Mouse (Mus musculus) cerebellum, adult 2 months (tissue): ENCODE data around the gene Smarcc2. TPM values are rescaled to one million over a fixed set of nuclear protein-coding genes. Genes with fewer than 3 reads are reported as not detected.
"Not testable (repeated sequence)": the region's sequence is repeated elsewhere in the genome, so short reads cannot be mapped to it uniquely, and the experiment has no call there.

ENCODE experiments used
- DNase-seq, 2 experiments: peaks; one replicate each; pipeline ENCODE4 v3.0.0; 2021
- H3K27ac ChIP-seq: fragments of 200-500 bp; 2 replicates; pipeline ENCODE4 v1.5.1; 2012; ENCODE audit warnings: low read length, control low read depth, inconsistent platforms; ENCODE audit not compliant: insufficient read depth
- H3K27me3 ChIP-seq: fragments of 200-500 bp; 2 replicates; pipeline ENCODE4 v1.6.1; 2012; ENCODE audit warnings: inconsistent platforms, mild to moderate bottlenecking, low read length, moderate library complexity; ENCODE audit not compliant: control insufficient read depth, insufficient read depth
- H3K4me1 ChIP-seq: fragments of 200-500 bp; 2 replicates; pipeline ENCODE4 v1.6.1; 2011; ENCODE audit warnings: low read length; ENCODE audit not compliant: control insufficient read depth, insufficient read depth
- H3K4me3 ChIP-seq: fragments of 200-500 bp; replicated peaks from 2 replicates; pipeline ENCODE3; 2011; ENCODE audit warnings: mild to moderate bottlenecking, low read depth, low read length, control low read depth; ENCODE audit not compliant: insufficient read depth
- CTCF ChIP-seq: fragments of 200-500 bp; IDR thresholded peaks from 2 replicates; pipeline ENCODE4 v1.5.1; 2011; ENCODE audit warnings: low read depth, mild to moderate bottlenecking, control low read depth, low read length, moderate library complexity, borderline replicate concordance; ENCODE audit not compliant: insufficient read depth
- POLR2A ChIP-seq: fragments of 200-500 bp; IDR thresholded peaks from 2 replicates; pipeline ENCODE4 v1.6.1; 2011; ENCODE audit warnings: low read length, control low read depth, borderline replicate concordance; ENCODE audit not compliant: insufficient read depth
- WGBS: fragments of 180-500 bp; shearing (Covaris S2); methylation state at CpG from one replicate; pipeline ENCODE4 v1.1.7; 2018; 5-methylcytosine and 5-hydroxymethylcytosine counted together
- polyA plus RNA-seq: library from polyadenylated mRNA; depleted of rRNA; stranded (reverse); fragments of >200 nt; gene quantifications from 2 replicates; pipeline ENCODE4 v1.2.3, GENCODE M21; 2012

The Smarcc2 gene
- polyA plus RNA-seq, 1 experiment = 239 TPM

GRCm38 (mm10) chr10:128504641-128505370 lies 45.8 kb downstream of the Smarcc2 start:
- peaks cover 4% of the 10 kb centered on the region; the same call in 1 of the 2 replicates for H3K4me1 ChIP-seq
- H3K27me3 ChIP-seq = no peaks in the 10 kb centered on the region
- TF ChIP-seq CTCF = no peak
- TF ChIP-seq POLR2A = no peak
- WGBS = 70% methylated on average over 9 of the region's 9 CpGs
- no peak for DNase-seq
- H3K4me3 ChIP-seq = no peak overlapping the region
- H3K27ac ChIP-seq = no peak overlapping the region

DNA sequence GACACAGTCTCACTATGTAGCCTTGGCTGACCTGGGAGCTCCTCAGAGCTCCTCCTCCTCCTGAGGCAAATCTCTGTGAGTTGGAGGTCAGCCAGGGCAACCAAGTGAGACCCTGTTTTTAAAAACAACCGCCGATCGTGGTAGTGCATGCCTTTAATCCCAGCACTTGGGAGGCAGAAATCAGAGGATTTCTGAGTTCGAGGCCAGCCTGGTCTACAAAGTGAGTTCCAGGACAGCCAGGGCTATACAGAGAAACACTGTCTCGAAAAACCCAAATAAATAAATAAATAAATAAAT lies 46.3 kb downstream of the Smarcc2 start:
- WGBS = 84% methylated on average over 5 of the region's 5 CpGs
- not testable (repeated sequence) for H3K27me3 ChIP-seq, H3K27ac ChIP-seq, H3K4me3 ChIP-seq, H3K4me1 ChIP-seq, DNase-seq

DNA sequence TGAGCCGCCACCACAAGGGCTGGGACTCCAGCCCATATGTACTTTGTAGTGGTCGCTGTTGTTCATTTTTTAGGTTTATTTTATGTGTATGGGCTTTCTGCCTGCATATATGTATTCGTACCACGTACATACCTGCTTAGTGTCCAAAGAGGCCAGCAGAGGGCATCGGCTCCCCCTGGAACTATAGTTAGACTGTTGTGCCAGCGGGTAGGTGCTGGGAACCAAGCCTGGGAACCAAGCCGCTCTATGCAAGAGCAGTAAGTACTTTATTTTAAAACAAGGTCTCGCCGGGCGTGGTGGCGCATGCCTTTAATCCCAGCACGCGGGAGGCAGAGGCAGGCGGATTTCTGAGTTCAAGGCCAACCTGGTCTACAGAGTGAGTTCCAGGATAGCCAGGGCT lies 46.9 kb downstream of the Smarcc2 start:
- DNase-seq = no peak
- Histone ChIP-seq H3K4me1 (peaks cover 4% of the 10 kb centered on the region; the same call in 1 of the 2 replicates), H3K27me3 (no peaks in the 10 kb centered on the region), H3K27ac (no peak overlapping the region), H3K4me3 (no peak overlapping the region)
- no peak for TF ChIP-seq POLR2A
- no peak for TF ChIP-seq CTCF
- WGBS = 96% methylated on average over 14 of the region's 14 CpGs

DNA sequence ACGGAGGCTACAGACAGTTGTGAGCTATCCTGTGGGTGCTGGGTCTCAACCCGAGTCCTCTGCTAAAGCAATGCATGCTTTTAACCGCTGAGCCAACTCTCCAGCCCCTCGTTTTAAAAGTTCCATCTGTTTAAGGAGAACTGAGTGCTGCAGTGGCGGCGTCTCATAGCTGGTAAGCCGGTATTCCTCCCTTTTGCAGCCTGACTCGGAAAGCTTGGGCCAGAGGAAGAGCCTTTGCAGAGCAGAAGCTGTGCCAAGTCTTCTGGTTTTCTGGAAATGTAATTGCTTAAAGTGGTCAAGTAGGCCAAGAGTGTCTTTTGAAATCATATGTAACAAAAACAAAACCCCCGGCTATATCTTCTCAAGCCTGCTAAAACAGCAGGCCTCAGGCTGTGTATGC lies 49.2 kb downstream of the Smarcc2 start:
- TF ChIP-seq POLR2A (no peak), CTCF (no peak)
- 0 out of 2 replicates have a peak, but pooled peaks cover 4% of the 10 kb centered on the region for H3K4me1 ChIP-seq
- H3K4me3 ChIP-seq = no peak overlapping the region
- no peaks in the 10 kb centered on the region for H3K27me3 ChIP-seq
- no peak overlapping the region for H3K27ac ChIP-seq
- DNase-seq = no peak
- 72% methylated on average over 9 of the region's 9 CpGs for WGBS

- WGBS = 86% methylated on average over 9 of the region's 9 CpGs
- DNase-seq = no peak
- no peaks in the 10 kb centered on the region for H3K27me3 ChIP-seq
- no peak overlapping the region for H3K27ac ChIP-seq
- TF ChIP-seq CTCF (no peak), POLR2A (no peak)
- H3K4me3 ChIP-seq = no peak overlapping the region
- H3K4me1 ChIP-seq = 0 out of 2 replicates have a peak, but pooled peaks cover 4% of the 10 kb centered on the region
Measured at GRCm38 (mm10) chr10:128509203-128509602, 50.2 kb downstream of the Smarcc2 start.

DNA sequence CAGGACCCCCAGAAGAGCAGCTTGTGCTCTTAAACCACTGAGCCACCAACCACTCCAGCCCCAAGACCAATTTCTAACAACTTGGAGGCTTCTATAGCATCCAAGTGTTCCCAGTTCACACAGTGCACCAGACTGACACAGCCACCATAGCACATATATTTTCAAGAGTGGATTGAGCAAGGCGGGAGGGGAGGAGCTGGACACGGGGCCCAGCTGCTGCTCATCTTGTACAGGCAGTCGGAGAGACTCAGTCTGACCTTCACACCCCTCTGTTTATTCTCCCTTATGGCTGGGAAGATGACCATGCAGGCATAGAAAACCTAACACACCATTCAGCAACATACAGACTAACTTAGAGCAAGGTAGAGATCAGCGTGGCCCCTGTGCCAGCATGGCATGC lies 50.8 kb downstream of the Smarcc2 start:
- 83% methylated on average over 4 of the region's 4 CpGs for WGBS
- TF ChIP-seq CTCF (no peak), POLR2A (no peak)
- DNase-seq = no peak
- H3K27me3 ChIP-seq = no peaks in the 10 kb centered on the region
- H3K27ac ChIP-seq = no peak overlapping the region
- H3K4me3 ChIP-seq = no peak overlapping the region
- 0 out of 2 replicates have a peak, but pooled peaks cover under 1% of the 10 kb centered on the region for H3K4me1 ChIP-seq

- WGBS = 88% methylated on average over 11 of the region's 11 CpGs
- no peak for DNase-seq
- TF ChIP-seq CTCF (no peak), POLR2A (no peak)
- no peak overlapping the region for H3K27ac ChIP-seq
- H3K4me1 ChIP-seq = no peaks in the 10 kb centered on the region
- H3K4me3 ChIP-seq = no peak overlapping the region
- no peaks in the 10 kb centered on the region for H3K27me3 ChIP-seq
Measured at GRCm38 (mm10) chr10:128510301-128510700, 51.3 kb downstream of the Smarcc2 start.

- H3K27ac ChIP-seq = no peak overlapping the region
- TF ChIP-seq POLR2A (no peak), CTCF (no peak)
- WGBS = 90% methylated on average over 9 of the region's 9 CpGs
- H3K4me1 ChIP-seq = no peaks in the 10 kb centered on the region
- no peak overlapping the region for H3K4me3 ChIP-seq
- DNase-seq = no peak
- no peaks in the 10 kb centered on the region for H3K27me3 ChIP-seq
Measured at GRCm38 (mm10) chr10:128511189-128511588, 52.1 kb downstream of the Smarcc2 start.

DNA sequence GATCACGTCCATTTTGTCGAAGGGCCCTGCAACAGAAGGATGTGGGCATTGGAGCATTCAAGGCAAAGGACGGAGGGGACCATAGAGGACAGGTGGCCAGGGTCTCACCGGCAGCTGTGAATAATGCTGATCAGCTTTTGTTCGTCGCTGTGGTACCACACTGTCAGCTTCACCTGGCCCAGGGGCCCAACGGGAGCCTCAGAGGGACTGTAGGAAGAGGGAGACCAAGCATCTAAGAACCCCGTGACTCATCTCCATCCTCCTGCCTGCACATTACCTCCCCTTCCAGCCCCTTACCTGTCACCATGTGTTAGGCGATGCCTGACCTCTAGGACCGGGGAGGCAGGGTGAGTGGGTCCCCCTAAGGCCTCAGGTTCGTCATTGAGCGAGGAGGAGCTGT lies 52.7 kb downstream of the Smarcc2 start:
- no peak for DNase-seq
- H3K27me3 ChIP-seq = no peaks in the 10 kb centered on the region
- no peak for TF ChIP-seq CTCF
- no peak for TF ChIP-seq POLR2A
- no peak overlapping the region for H3K27ac ChIP-seq
- no peaks in the 10 kb centered on the region for H3K4me1 ChIP-seq
- 86% methylated on average over 12 of the region's 12 CpGs for WGBS
- H3K4me3 ChIP-seq = no peak overlapping the region
